Mouse (Mus musculus) ZHBTc4 (cell line): ENCODE data around the gene Gm9857.

Source experiments
- DNase-seq: peaks from one replicate; pipeline ENCODE4 v3.0.0-alpha.2; 2011; ENCODE audit warnings: low read depth, low spot score

The Gm9857 gene

GRCm38 (mm10) chr3:108925677-108926076, 14.6 kb downstream of the Gm9857 start:
- no peak for DNase-seq

- DNase-seq: no peak
Observed at GRCm38 (mm10) chr3:108921822-108922221, 18.4 kb downstream of the Gm9857 start.

- no peak for DNase-seq
Observed at GRCm38 (mm10) chr3:108920442-108921070, 19.7 kb downstream of the Gm9857 start.

GRCm38 (mm10) chr3:108918852-108919251, 21.4 kb downstream of the Gm9857 start:
- DNase-seq: no peak

- DNase-seq: peak; percentile 62
Observed at GRCm38 (mm10) chr3:108917986-108918385, 22.3 kb downstream of the Gm9857 start.

GRCm38 (mm10) chr3:108916857-108917256, 23.4 kb downstream of the Gm9857 start:
- DNase-seq: no peak

- DNase-seq: no peak
Observed at GRCm38 (mm10) chr3:108915999-108916398, 24.2 kb downstream of the Gm9857 start.

GRCm38 (mm10) chr3:108911548-108912413, 28.5 kb downstream of the Gm9857 start, which contains the start of gene Prpf38b:
Prpf38b (minus strand) TSS chr3:108911727.
- peak; percentile 98 for DNase-seq

GRCm38 (mm10) chr3:108911081-108911547, 29.1 kb downstream of the Gm9857 start:
- peak; percentile 81 for DNase-seq

GRCm38 (mm10) chr3:108910303-108911080, 29.8 kb downstream of the Gm9857 start:
- peak; percentile 32 for DNase-seq

GRCm38 (mm10) chr3:108902934-108903333, 37.3 kb downstream of the Gm9857 start:
- no peak for DNase-seq

- no peak for DNase-seq
Observed at GRCm38 (mm10) chr3:108902038-108902437, 38.2 kb downstream of the Gm9857 start.

GRCm38 (mm10) chr3:108900681-108901080, 39.6 kb downstream of the Gm9857 start:
- no peak for DNase-seq

GRCm38 (mm10) chr3:108900147-108900546, 40.1 kb downstream of the Gm9857 start:
- DNase-seq: no peak

- no peak for DNase-seq
Observed at GRCm38 (mm10) chr3:108898640-108899039, 41.6 kb downstream of the Gm9857 start.

GRCm38 (mm10) chr3:108892914-108893313, 47.3 kb downstream of the Gm9857 start:
- no peak for DNase-seq

GRCm38 (mm10) chr3:108892080-108892479, 48.2 kb downstream of the Gm9857 start:
- no peak for DNase-seq
